Mouse (Mus musculus): ENCODE measurements around the gene Lrrc75a.

DNA sequence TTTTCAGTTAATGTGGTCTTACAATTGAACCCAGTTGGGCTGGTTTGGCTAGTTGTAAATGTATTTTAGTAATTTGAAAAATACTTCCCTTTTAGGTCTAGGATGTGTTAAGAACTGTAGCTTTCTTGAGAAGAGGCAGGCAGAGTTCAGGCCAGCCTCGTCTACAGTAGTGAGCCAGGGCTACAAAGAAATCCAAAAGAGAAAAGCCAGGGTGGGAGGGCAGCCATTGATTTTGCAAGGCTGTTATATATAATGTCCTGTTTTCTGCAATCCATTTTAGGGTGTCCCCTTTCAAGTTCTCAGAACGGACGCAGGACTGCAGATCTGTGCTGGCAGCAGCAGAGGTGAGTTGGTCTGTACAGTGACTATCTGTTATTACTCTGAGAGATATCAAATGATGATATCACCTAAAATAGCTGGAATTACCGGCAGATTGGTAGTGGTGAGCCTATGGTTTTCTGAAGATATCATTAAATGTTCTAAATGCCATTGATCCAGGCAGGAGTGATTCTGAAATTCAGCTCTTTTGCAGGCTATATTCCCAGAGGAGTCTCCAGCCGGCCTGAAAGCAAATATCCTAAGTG lies 44.1 kb downstream of the Lrrc75a start:
- TF ChIP-seq CTCF (IDR thresholded peaks at IDR 0.05; ENCODE audit: borderline replicate concordance, control insufficient read depth, extremely low read depth, insufficient read depth, low read length, poor library complexity) (no peak), POLR2A (IDR thresholded peaks at IDR 0.05; ENCODE audit: control insufficient read depth, extremely low read depth, insufficient read depth, low read length, poor library complexity) (no peak)
